Comparison of ENCODE assay signal across 18 mouse cellular contexts in genomic region chr11:107578226-107578625, GRCm38 (mm10). TPM values are rescaled to one million over a fixed set of nuclear protein-coding genes. Genes with fewer than 3 reads are reported as not detected.
DNase-seq lines count a peak whose midpoint lies in the region; ATAC-seq and TF ChIP-seq lines count a peak whose summit lies in the region.
"Had no signal": no experiment of that assay in that cellular context is flagged by ENCODE, and none has a peak within 500 bp of the region (broad histone marks: within the 10 kb centered on the region; RNA-seq: fewer than 3 reads in every experiment).

No protein-coding gene starts in this region.

- no peak overlapping the region for H3K4me2 ChIP-seq in lung, postnatal 0 days (replicated peaks; ENCODE audit: low read depth, low read length)
- H3K4me2 ChIP-seq in hindbrain, postnatal 0 days (ENCODE audit: low read depth, low read length) = no peak overlapping the region
- H3K4me2 ChIP-seq: heart, embryonic 15.5 days; hindbrain, embryonic 13.5 days; liver, embryonic 12.5 days; stomach, embryonic 15.5 days had no signal

- H3K36me3 ChIP-seq in lung, postnatal 0 days (ENCODE audit: insufficient read depth, low read length) = peaks cover 10% of the 10 kb centered on the region; the same call in 1 of the 2 replicates
- peaks cover 16% of the 10 kb centered on the region for H3K36me3 ChIP-seq in hindbrain, postnatal 0 days (ENCODE audit: insufficient read depth, low read length)

- intact Hi-C loops in gastrocnemius, adult 2 months (cut with DNase I) = no loop called here

- TF ChIP-seq POLR2A in lung, adult 2 months (IDR thresholded peaks at IDR 0.05; ENCODE audit: borderline replicate concordance, extremely low read depth, low read depth, low read length) = no peak

- peak overlapping the region; percentile 24; the same call in 1 of the 2 replicates for H3K27ac ChIP-seq in gastrocnemius, adult 2 months
- H3K27ac ChIP-seq in lung, postnatal 0 days (ENCODE audit: low read length) = peak overlapping the region; percentile 26; the same call in 1 of the 2 replicates
- H3K27ac ChIP-seq in hindbrain, postnatal 0 days = no peak overlapping the region
- H3K27ac ChIP-seq: heart, embryonic 15.5 days; hindbrain, embryonic 13.5 days; limb, embryonic 10.5 days; liver, embryonic 12.5 days; stomach, embryonic 15.5 days had no signal

- no peaks in the 10 kb centered on the region for H3K9me3 ChIP-seq in lung, postnatal 0 days (ENCODE audit: low read length)
- H3K9me3 ChIP-seq in hindbrain, postnatal 0 days (ENCODE audit: low read length) = no peaks in the 10 kb centered on the region
- H3K9me3 ChIP-seq: heart, embryonic 15.5 days; hindbrain, embryonic 13.5 days; limb, embryonic 10.5 days; liver, embryonic 12.5 days; stomach, embryonic 15.5 days had no signal

- DNase-seq in gastrocnemius, adult 2 months = no peak
- no peak for DNase-seq in gastrocnemius, postnatal 4 days (ENCODE audit: low spot score in 2 of 2)
- peak; percentile 53 for DNase-seq in lung, postnatal 0 days (ENCODE audit: low spot score)
- DNase-seq in lung, adult 2 months = no peak
- DNase-seq in lung, postnatal 10 days = peak; percentile 23
- no peak for DNase-seq in hindbrain, postnatal 0 days (ENCODE audit: low spot score)
- DNase-seq in adrenal gland, adult 8-10 months = no peak
- DNase-seq in layer of hippocampus, adult 9-10 months (ENCODE audit: low spot score) = no peak
- DNase-seq: cerebellum, adult 11 months; cerebellum, postnatal 25 days; gastrocnemius, postnatal 14 days; midbrain, embryonic 14.5 days had no signal

- H3K27me3 ChIP-seq in lung, postnatal 0 days (replicated peaks; ENCODE audit: insufficient read depth, low read length) = no peaks in the 10 kb centered on the region
- no peaks in the 10 kb centered on the region for H3K27me3 ChIP-seq in hindbrain, postnatal 0 days (ENCODE audit: insufficient read depth, low read length)
- H3K27me3 ChIP-seq: heart, embryonic 15.5 days; hindbrain, embryonic 13.5 days; liver, embryonic 12.5 days; stomach, embryonic 15.5 days had no signal

- no peak overlapping the region for H3K9ac ChIP-seq in lung, postnatal 0 days (replicated peaks; ENCODE audit: low read depth)
- no peak overlapping the region for H3K9ac ChIP-seq in hindbrain, postnatal 0 days (replicated peaks; ENCODE audit: low read length)
- H3K9ac ChIP-seq: heart, embryonic 15.5 days; hindbrain, embryonic 13.5 days; liver, embryonic 12.5 days; stomach, embryonic 15.5 days had no signal

- WGBS in lung, postnatal 0 days = 29% methylated on average over 7 of the region's 7 CpGs
- WGBS in lung, adult 2 months = 37% methylated on average over 7 of the region's 7 CpGs
- 50% methylated on average over 7 of the region's 7 CpGs for WGBS in hindbrain, postnatal 0 days

- TF ChIP-seq CTCF in gastrocnemius, adult 2 months (IDR thresholded peaks at IDR 0.05) = no peak
- no peak for TF ChIP-seq CTCF in lung, postnatal 0 days (IDR thresholded peaks at IDR 0.05)
- no peak for TF ChIP-seq CTCF in lung, adult 2 months (IDR thresholded peaks at IDR 0.05; ENCODE audit: insufficient read depth, low read length)
- no peak for TF ChIP-seq CTCF in hindbrain, postnatal 0 days (IDR thresholded peaks at IDR 0.05; ENCODE audit: low read depth)

- H3K4me1 ChIP-seq in lung, postnatal 0 days (ENCODE audit: insufficient read depth, low read depth, low read length) = peaks cover 9% of the 10 kb centered on the region; the same call in 1 of the 2 replicates
- H3K4me1 ChIP-seq in lung, adult 2 months (ENCODE audit: control insufficient read depth, insufficient read depth, low read length) = peaks cover 16% of the 10 kb centered on the region
- no peaks in the 10 kb centered on the region for H3K4me1 ChIP-seq in hindbrain, postnatal 0 days (ENCODE audit: insufficient read depth, low read length)

- peak; percentile 40 for ATAC-seq in lung, postnatal 0 days
- no peak for ATAC-seq in hindbrain, postnatal 0 days
- ATAC-seq: intestine, embryonic 16.5 days; liver, embryonic 12.5 days had no signal

- no peak; the same call in none of the 2 replicates for TF ChIP-seq EP300 in lung, postnatal 0 days (IDR thresholded peaks at IDR 0.05)

- no peak overlapping the region for H3K4me3 ChIP-seq in gastrocnemius, adult 2 months
- no peak overlapping the region for H3K4me3 ChIP-seq in lung, postnatal 0 days (ENCODE audit: low read depth, low read length)
- H3K4me3 ChIP-seq in lung, adult 2 months (replicated peaks; ENCODE audit: extremely low read depth, low read depth, low read length) = no peak overlapping the region
- no peak overlapping the region for H3K4me3 ChIP-seq in hindbrain, postnatal 0 days (ENCODE audit: low read length)
- H3K4me3 ChIP-seq: heart, embryonic 15.5 days; hindbrain, embryonic 13.5 days; limb, embryonic 10.5 days; liver, embryonic 12.5 days; stomach, embryonic 15.5 days had no signal

RNA-seq across cellular contexts. Expression of gene Helz, which starts 30.5 kb away (rescaled TPM):
- 10 to 100 TPM; 16.2 to 21.1 TPM for total RNA-seq in gastrocnemius, adult 2 months (2021)
- 10 to 100 TPM; 26.1 to 28.8 TPM for total RNA-seq in gastrocnemius, postnatal 4 days (2021)
- 8.4 and 9.9 TPM in 2 replicates for polyA plus RNA-seq in lung, postnatal 0 days (2015; fragmentation: Nextera tagmentation; extraction: Ambion mirVana)
- polyA plus RNA-seq in lung, adult 2 months (2012; rRNA removed) = 13.1 and 15.4 TPM in 2 replicates
- 12.8 and 18.3 TPM in 2 replicates for total RNA-seq in hindbrain, postnatal 0 days (2014; rRNA removed)
- 8.4 and 9.3 TPM in 2 replicates for polyA plus RNA-seq in hindbrain, postnatal 0 days (2015; fragmentation: Nextera tagmentation; extraction: Ambion mirVana)
- total RNA-seq in adrenal gland, adult 8-10 months (2022) = 10 to 100 TPM; 28.9 to 43.1 (median 34.7) TPM

Comparison
In these comparisons a context has a peak if more than half of its experiments do, and no peak if none do; other contexts are left out.
1. DNase-seq: peak in lung, postnatal 0 days (single experiment) and lung, postnatal 10 days (single experiment); none in gastrocnemius, adult 2 months (single experiment), gastrocnemius, postnatal 4 days (0 of 2), lung, adult 2 months (single experiment), hindbrain, postnatal 0 days (single experiment), adrenal gland, adult 8-10 months (single experiment) and layer of hippocampus, adult 9-10 months (single experiment).